15 mouse cellular contexts compared by ENCODE assay signal in genomic region chr7:133382032-133382712, GRCm38 (mm10).
A peak's percentile ranks its signal among the peaks of the same experiment; 100 is the strongest.
DNase-seq lines count a peak whose midpoint lies in the region; ATAC-seq and TF ChIP-seq lines count a peak whose summit lies in the region.
"Had no signal": no experiment of that assay in that cellular context is flagged by ENCODE, and none has a peak within 500 bp of the region (broad histone marks: within the 10 kb centered on the region; RNA-seq: fewer than 3 reads in every experiment).

No protein-coding gene starts in this region.

- WGBS in kidney, embryonic 16.5 days, result 51% methylated on average over 7 of the region's 7 CpGs
- WGBS in intestine, embryonic 16.5 days, result 48% methylated on average over 7 of the region's 7 CpGs

- H3K36me3 ChIP-seq in kidney, embryonic 16.5 days (ENCODE audit: insufficient read depth, low read length), result no peaks in the 10 kb centered on the region
- H3K36me3 ChIP-seq in MEL (ENCODE audit: control insufficient read depth in 1 of 2, insufficient read depth in 2 of 2, low read length in 2 of 2), result no peaks in the 10 kb centered on the region
- H3K36me3 ChIP-seq in intestine, embryonic 16.5 days (ENCODE audit: control insufficient read depth, insufficient read depth, low read length), result no peaks in the 10 kb centered on the region
- H3K36me3 ChIP-seq: heart, embryonic 13.5 days; hindbrain, embryonic 13.5 days; limb, embryonic 12.5 days had no signal

- H3K4me2 ChIP-seq in kidney, embryonic 16.5 days (replicated peaks; ENCODE audit: low read depth, low read length), result no peak overlapping the region
- H3K4me2 ChIP-seq in intestine, embryonic 16.5 days (ENCODE audit: low read depth, low read length), result no peak overlapping the region
- H3K4me2 ChIP-seq: heart, embryonic 13.5 days; hindbrain, embryonic 13.5 days; limb, embryonic 12.5 days had no signal

- TF ChIP-seq CTCF in MEL (IDR thresholded peaks at IDR 0.05 in 2 of 3, conservative IDR thresholded peaks at IDR 0.05 in 1 of 3; ENCODE audit: control insufficient read depth in 1 of 3, insufficient read depth in 1 of 3, low read depth in 2 of 3, low read length in 3 of 3, poor library complexity in 1 of 3, severe bottlenecking in 1 of 3), result no peak

- no peak for ATAC-seq in kidney, embryonic 16.5 days (ENCODE audit: low FRiP score, low TSS enrichment)
- ATAC-seq in intestine, embryonic 16.5 days, result peak; percentile 97
- ATAC-seq: forebrain, postnatal 0 days had no signal

- H3K4me1 ChIP-seq in kidney, embryonic 16.5 days (ENCODE audit: insufficient read depth, low read length), result peaks cover 11% of the 10 kb centered on the region
- H3K4me1 ChIP-seq in MEL (ENCODE audit: control insufficient read depth in 1 of 2, insufficient read depth in 2 of 2, low read length in 2 of 2), result no peaks in the 10 kb centered on the region
- H3K4me1 ChIP-seq in intestine, embryonic 16.5 days (ENCODE audit: control insufficient read depth, insufficient read depth, low read length), result peaks cover 4% of the 10 kb centered on the region; the same call in 1 of the 2 replicates
- H3K4me1 ChIP-seq: limb, embryonic 12.5 days had no signal

- TF ChIP-seq EP300 in MEL (IDR thresholded peaks at IDR 0.05; ENCODE audit: low read depth in 1 of 2, low read length in 2 of 2), result 0 out of 4 replicates have a peak, but pooled peaks of 1 of the 2 experiments have one; percentile 27

- TF ChIP-seq POLR2A in MEL (IDR thresholded peaks at IDR 0.05; ENCODE audit: control insufficient read depth in 1 of 2, insufficient read depth in 1 of 2, low read depth in 1 of 2, low read length in 2 of 2, poor library complexity in 1 of 2), result no peak

- TF ChIP-seq RAD21 in MEL (IDR thresholded peaks at IDR 0.05; ENCODE audit: low read depth, low read length), result no peak

- H3K4me3 ChIP-seq in kidney, embryonic 16.5 days (ENCODE audit: low read length), result no peak overlapping the region
- H3K4me3 ChIP-seq in MEL (ENCODE audit: control insufficient read depth in 1 of 2, insufficient read depth in 1 of 2, low read depth in 2 of 2, low read length in 2 of 2), result no peak overlapping the region
- H3K4me3 ChIP-seq in intestine, embryonic 16.5 days (ENCODE audit: low read length), result no peak overlapping the region
- H3K4me3 ChIP-seq: heart, embryonic 13.5 days; hindbrain, embryonic 13.5 days; limb, embryonic 12.5 days had no signal

- no peaks in the 10 kb centered on the region for H3K9me3 ChIP-seq in kidney, embryonic 16.5 days (ENCODE audit: low read length)
- H3K9me3 ChIP-seq in MEL (replicated peaks; ENCODE audit: insufficient read depth, low read length), result no peaks in the 10 kb centered on the region
- no peaks in the 10 kb centered on the region for H3K9me3 ChIP-seq in intestine, embryonic 16.5 days (ENCODE audit: control insufficient read depth, low read length)
- H3K9me3 ChIP-seq: heart, embryonic 13.5 days; hindbrain, embryonic 13.5 days; limb, embryonic 12.5 days had no signal

- no peaks in the 10 kb centered on the region for H3K79me2 ChIP-seq in MEL (ENCODE audit: control insufficient read depth, insufficient read depth, low read length, poor library complexity)

- H3K9ac ChIP-seq in kidney, embryonic 16.5 days (replicated peaks; ENCODE audit: low read length), result no peak overlapping the region
- no peak overlapping the region for H3K9ac ChIP-seq in MEL (ENCODE audit: control insufficient read depth, low read depth, low read length, poor library complexity, severe bottlenecking)
- no peak overlapping the region for H3K9ac ChIP-seq in intestine, embryonic 16.5 days (ENCODE audit: low read depth, low read length)
- H3K9ac ChIP-seq: forebrain, postnatal 0 days; heart, embryonic 13.5 days; hindbrain, embryonic 13.5 days; limb, embryonic 12.5 days had no signal

- no peaks in the 10 kb centered on the region for H3K27me3 ChIP-seq in kidney, embryonic 16.5 days (ENCODE audit: insufficient read depth, low read length)
- no peaks in the 10 kb centered on the region for H3K27me3 ChIP-seq in MEL (ENCODE audit: control insufficient read depth in 1 of 2, insufficient read depth in 2 of 2, low read length in 2 of 2)
- H3K27me3 ChIP-seq in intestine, embryonic 16.5 days (replicated peaks; ENCODE audit: control insufficient read depth, insufficient read depth, low read length), result no peaks in the 10 kb centered on the region

- H3K27ac ChIP-seq in kidney, embryonic 16.5 days (ENCODE audit: low read length), result no peak overlapping the region
- H3K27ac ChIP-seq in MEL (ENCODE audit: control insufficient read depth, low read depth, low read length), result no peak overlapping the region
- no peak overlapping the region for H3K27ac ChIP-seq in intestine, embryonic 16.5 days (ENCODE audit: low read length)
- H3K27ac ChIP-seq: heart, embryonic 13.5 days; hindbrain, embryonic 13.5 days; limb, embryonic 12.5 days had no signal

- DNase-seq in adrenal gland, postnatal 10 days, result peak; percentile 23
- DNase-seq in adrenal gland, adult 2 months, result no peak
- peak; percentile 10 for DNase-seq in kidney, postnatal 14 days
- DNase-seq in MEL (ENCODE audit: low read depth, low spot score), result peak; percentile 17
- DNase-seq in thymus, postnatal 36 days, result no peak
- no peak for DNase-seq in layer of hippocampus, postnatal 36 days
- DNase-seq: cerebellum, adult 18-20 months; forebrain, postnatal 0 days; gastrocnemius, postnatal 14 days; retina, postnatal 1 day had no signal

TF ChIP-seq in MEL, 35 proteins besides CTCF, POLR2A, EP300 and RAD21:
- TF ChIP-seq ETS1 (IDR thresholded peaks at IDR 0.05; ENCODE audit: low read depth, low read length) (0 out of 2 replicates have a peak, but pooled peaks have one; percentile 19), GATA1 (IDR thresholded peaks at IDR 0.05; ENCODE audit: low read depth, low read length) (peak; percentile 41; the same call in 1 of the 2 replicates), MEF2A (IDR thresholded peaks at IDR 0.05; ENCODE audit: extremely low read depth, insufficient replicate concordance, low read depth, low read length, poor library complexity, severe bottlenecking) (no peak)

Comparison
In these comparisons a context has a peak if more than half of its experiments do, and no peak if none do; other contexts are left out.
1. DNase-seq: peak in adrenal gland, postnatal 10 days (single experiment), kidney, postnatal 14 days (single experiment) and MEL (single experiment); none in adrenal gland, adult 2 months (single experiment), thymus, postnatal 36 days (0 of 2) and layer of hippocampus, postnatal 36 days (0 of 2).